Mouse (Mus musculus): ENCODE data around the gene Trim62. TPM values are rescaled to one million over a fixed set of nuclear protein-coding genes. Genes with fewer than 3 reads are reported as not detected.

Gene Trim62
- polyA plus RNA-seq, 1 experiment from 2014 or later = 23.8 TPM

DNA sequence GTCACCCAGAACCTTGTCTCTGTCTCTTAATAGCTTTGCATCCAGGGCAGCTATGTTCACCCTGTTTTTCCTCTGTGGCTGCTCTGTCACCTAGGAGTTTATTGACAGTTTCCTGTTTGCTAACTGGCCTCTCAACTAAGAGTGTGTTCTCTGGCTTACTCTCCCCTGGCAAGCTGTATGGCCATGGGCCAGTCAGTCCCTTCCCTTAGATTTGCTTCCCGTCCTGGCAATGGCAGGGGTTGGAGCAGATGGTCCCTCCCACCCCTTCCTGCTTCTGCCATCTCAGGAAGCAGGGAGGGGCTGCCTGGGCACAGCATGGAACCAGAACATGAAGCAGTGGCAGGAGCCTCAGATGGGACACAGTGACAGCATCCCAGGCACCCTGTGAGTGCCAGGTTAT, 7.8 kb downstream of the Trim62 start:
- WGBS = 6% methylated on average over 1 of the region's 1 CpGs

DNA sequence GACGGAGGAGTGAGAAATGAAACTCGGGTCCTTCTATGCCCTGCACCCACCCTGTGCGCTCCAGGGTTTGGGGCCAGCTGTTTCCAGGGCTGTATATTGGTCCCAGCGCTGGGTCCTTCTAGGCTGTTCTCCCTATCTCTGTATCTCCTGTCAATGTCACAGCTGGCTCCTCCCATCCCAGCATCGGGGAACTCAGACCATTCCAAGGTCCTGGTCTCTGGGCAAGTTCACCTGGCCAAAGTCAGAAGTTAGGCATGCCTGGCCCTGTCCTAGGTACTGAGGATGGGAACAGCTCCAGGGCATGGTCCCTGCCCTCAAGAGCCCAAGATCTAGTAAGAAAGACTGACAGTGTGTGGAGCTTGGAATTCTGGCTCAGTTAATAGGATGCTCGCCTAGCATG, 8.4 kb downstream of the Trim62 start:
- no peaks in the 10 kb centered on the region for H3K9me3 ChIP-seq (ENCODE audit: control insufficient read depth, low read length)
- no peak for ATAC-seq
- H3K27ac ChIP-seq (ENCODE audit: low read depth, low read length) = no peak overlapping the region
- peaks cover 32% of the 10 kb centered on the region for H3K4me1 ChIP-seq (ENCODE audit: control insufficient read depth, insufficient read depth, low read depth, low read length)
- H3K27me3 ChIP-seq (replicated peaks; ENCODE audit: control insufficient read depth, insufficient read depth, low read length) = no peaks in the 10 kb centered on the region
- no peak overlapping the region for H3K4me3 ChIP-seq (ENCODE audit: low read length)
- no peak overlapping the region for H3K9ac ChIP-seq (ENCODE audit: low read depth, low read length)
- peaks cover 2% of the 10 kb centered on the region; the same call in 1 of the 2 replicates for H3K36me3 ChIP-seq (ENCODE audit: control insufficient read depth, insufficient read depth, low read length)
- H3K4me2 ChIP-seq (ENCODE audit: low read length) = no peak overlapping the region
- WGBS = 88% methylated on average over 6 of the region's 6 CpGs

More for the DNA sequence above, 7.8 kb downstream of the Trim62 start:
- no peaks in the 10 kb centered on the region for H3K27me3 ChIP-seq (replicated peaks; ENCODE audit: control insufficient read depth, insufficient read depth, low read length)
- peaks cover 2% of the 10 kb centered on the region; the same call in 1 of the 2 replicates for H3K36me3 ChIP-seq (ENCODE audit: control insufficient read depth, insufficient read depth, low read length)
- no peak overlapping the region for H3K4me3 ChIP-seq (ENCODE audit: low read length)
- H3K27ac ChIP-seq (ENCODE audit: low read depth, low read length) = no peak overlapping the region
- H3K4me1 ChIP-seq (ENCODE audit: control insufficient read depth, insufficient read depth, low read depth, low read length) = peaks cover 38% of the 10 kb centered on the region
- peak; percentile 63 for ATAC-seq
- H3K9me3 ChIP-seq (ENCODE audit: control insufficient read depth, low read length) = no peaks in the 10 kb centered on the region
- no peak overlapping the region for H3K4me2 ChIP-seq (ENCODE audit: low read length)
- no peak overlapping the region for H3K9ac ChIP-seq (ENCODE audit: low read depth, low read length)

DNA sequence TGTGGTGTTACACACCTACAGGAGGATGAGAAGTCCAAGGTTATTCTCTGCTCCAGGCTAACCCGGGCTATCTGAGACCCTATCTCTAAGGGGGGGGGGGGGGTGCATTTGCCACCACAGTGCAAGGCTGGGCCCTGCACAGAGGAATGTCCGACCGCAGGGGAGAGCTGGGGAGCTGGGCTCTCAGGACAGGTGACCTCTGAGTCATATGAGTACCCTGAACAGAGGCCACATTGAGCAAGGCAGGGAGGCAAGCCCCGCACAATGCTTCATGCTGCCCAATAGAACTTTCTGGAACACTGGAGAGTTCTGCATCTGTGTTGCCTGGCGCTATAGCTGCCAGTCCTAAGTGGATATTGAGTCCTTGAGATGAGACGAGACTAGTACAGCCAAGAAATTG, 8.8 kb downstream of the Trim62 start:
- no peak for ATAC-seq
- Histone ChIP-seq H3K27ac (ENCODE audit: low read depth, low read length) (no peak overlapping the region), H3K4me1 (ENCODE audit: control insufficient read depth, insufficient read depth, low read depth, low read length) (peaks cover 28% of the 10 kb centered on the region), H3K27me3 (replicated peaks; ENCODE audit: control insufficient read depth, insufficient read depth, low read length) (no peaks in the 10 kb centered on the region), H3K36me3 (ENCODE audit: control insufficient read depth, insufficient read depth, low read length) (peaks cover 2% of the 10 kb centered on the region; the same call in 1 of the 2 replicates), H3K9ac (ENCODE audit: low read depth, low read length) (no peak overlapping the region), H3K4me3 (ENCODE audit: low read length) (no peak overlapping the region), H3K4me2 (ENCODE audit: low read length) (no peak overlapping the region), H3K9me3 (ENCODE audit: control insufficient read depth, low read length) (no peaks in the 10 kb centered on the region)
- WGBS = 62% methylated on average over 6 of the region's 6 CpGs

DNA sequence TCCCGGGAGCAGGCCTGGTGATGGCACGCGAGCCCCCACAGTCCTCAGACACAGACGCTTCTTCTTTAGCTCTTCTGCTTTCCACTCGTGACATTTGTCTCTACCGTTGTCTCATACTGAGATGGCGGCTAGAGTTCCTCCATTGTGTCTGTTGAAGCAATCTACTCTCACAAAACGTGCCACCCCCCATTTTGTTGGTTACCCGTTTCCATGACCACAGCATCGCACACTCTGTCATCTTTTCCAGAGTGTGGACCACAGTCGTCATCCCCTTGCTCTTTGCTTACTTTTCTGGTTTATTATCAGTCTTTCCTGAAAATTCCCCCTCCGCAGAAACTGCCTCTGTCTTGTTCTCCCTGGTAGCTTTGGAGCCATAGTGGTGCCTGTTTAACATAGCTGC, 10.7 kb downstream of the Trim62 start:
- Histone ChIP-seq H3K27ac (ENCODE audit: low read depth, low read length) (no peak overlapping the region), H3K27me3 (replicated peaks; ENCODE audit: control insufficient read depth, insufficient read depth, low read length) (no peaks in the 10 kb centered on the region), H3K36me3 (ENCODE audit: control insufficient read depth, insufficient read depth, low read length) (peaks cover 2% of the 10 kb centered on the region; the same call in 1 of the 2 replicates), H3K9ac (ENCODE audit: low read depth, low read length) (no peak overlapping the region), H3K4me3 (ENCODE audit: low read length) (no peak overlapping the region), H3K4me1 (ENCODE audit: control insufficient read depth, insufficient read depth, low read depth, low read length) (peaks cover 25% of the 10 kb centered on the region), H3K9me3 (ENCODE audit: control insufficient read depth, low read length) (no peaks in the 10 kb centered on the region), H3K4me2 (ENCODE audit: low read length) (no peak overlapping the region)
- WGBS = 68% methylated on average over 12 of the region's 12 CpGs
- no peak for ATAC-seq

DNA sequence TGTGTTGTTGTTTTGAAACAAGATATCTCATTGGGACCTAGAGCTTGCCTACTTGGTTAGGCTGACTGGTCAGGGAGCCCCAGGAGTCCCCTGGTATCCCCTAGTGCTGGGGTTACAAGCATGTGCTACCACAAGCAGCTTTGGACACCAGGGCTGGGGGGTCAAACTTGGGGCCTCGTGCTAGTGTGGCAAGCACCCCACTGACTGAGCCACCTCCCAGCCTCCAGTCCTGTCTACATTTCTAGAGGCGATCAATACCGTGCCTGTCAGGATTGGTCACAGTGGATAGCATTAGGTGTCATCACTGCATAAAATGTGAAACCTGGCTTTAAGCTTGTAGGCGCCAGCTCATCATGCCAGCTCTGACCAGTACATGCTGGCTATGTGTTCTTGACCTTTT, 12.5 kb downstream of the Trim62 start:
- no peak for ATAC-seq
- H3K27me3 ChIP-seq (replicated peaks; ENCODE audit: control insufficient read depth, insufficient read depth, low read length) = no peaks in the 10 kb centered on the region
- no peak overlapping the region for H3K27ac ChIP-seq (ENCODE audit: low read depth, low read length)
- WGBS = 97% methylated on average over 4 of the region's 4 CpGs
- H3K4me3 ChIP-seq (ENCODE audit: low read length) = no peak overlapping the region
- no peak overlapping the region for H3K9ac ChIP-seq (ENCODE audit: low read depth, low read length)
- peaks cover 4% of the 10 kb centered on the region for H3K36me3 ChIP-seq (ENCODE audit: control insufficient read depth, insufficient read depth, low read length)
- H3K9me3 ChIP-seq (ENCODE audit: control insufficient read depth, low read length) = no peaks in the 10 kb centered on the region
- peaks cover 34% of the 10 kb centered on the region for H3K4me1 ChIP-seq (ENCODE audit: control insufficient read depth, insufficient read depth, low read depth, low read length)
- no peak overlapping the region for H3K4me2 ChIP-seq (ENCODE audit: low read length)

DNA sequence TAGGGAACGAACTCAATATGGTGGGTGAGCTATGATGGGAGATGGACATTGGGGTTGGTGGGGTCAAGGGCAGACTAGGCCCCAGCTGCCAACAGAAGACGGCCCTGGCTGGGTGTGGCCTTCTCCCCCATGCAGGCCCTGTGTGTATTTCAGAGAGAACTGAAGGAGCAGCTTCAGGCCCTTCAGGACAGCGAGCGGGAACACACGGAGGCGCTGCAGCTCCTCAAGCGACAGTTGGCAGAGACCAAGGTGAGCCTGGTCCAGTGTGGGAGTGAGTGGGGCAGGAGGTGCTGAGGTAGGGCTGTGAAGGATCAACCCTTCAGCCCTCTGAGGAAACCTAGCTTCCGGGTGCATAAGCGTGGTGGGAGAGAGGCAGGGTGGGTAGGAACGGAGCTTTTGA, 13.3 kb downstream of the Trim62 start:
- peaks cover 26% of the 10 kb centered on the region for H3K4me1 ChIP-seq (ENCODE audit: control insufficient read depth, insufficient read depth, low read depth, low read length)
- 91% methylated on average over 10 of the region's 10 CpGs for WGBS
- ATAC-seq = no peak

DNA sequence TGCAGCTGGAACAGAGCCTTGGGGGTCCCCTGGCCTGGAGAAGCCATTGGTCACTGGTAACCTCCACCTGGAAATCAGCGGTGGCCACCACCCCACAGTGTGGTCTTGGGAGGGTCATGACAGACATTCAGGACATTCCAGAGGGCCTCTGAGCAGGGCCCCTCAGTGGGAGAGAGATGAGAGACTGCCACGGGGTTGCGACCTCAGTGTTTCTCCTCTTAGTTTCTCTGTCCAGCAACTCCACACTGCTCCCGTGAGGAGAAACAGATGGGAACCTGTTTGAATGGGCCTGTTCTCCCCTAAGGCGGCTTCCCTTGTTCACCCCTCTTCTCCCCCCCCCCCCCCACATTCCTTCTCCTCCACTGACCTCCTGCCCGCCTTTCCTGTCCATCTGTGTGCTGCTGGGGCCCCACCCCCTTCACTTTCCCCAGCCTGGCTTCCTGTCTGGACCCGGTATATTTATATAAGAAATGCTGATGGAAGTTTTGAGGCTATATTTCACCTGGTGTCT, 14.6 kb downstream of the Trim62 start:
- no peak overlapping the region for H3K9ac ChIP-seq (ENCODE audit: low read depth, low read length)
- no peaks in the 10 kb centered on the region for H3K9me3 ChIP-seq (ENCODE audit: control insufficient read depth, low read length)
- no peak for ATAC-seq
- 0 out of 2 replicates have a peak overlapping the region, but pooled peaks have one; percentile 65 for H3K27ac ChIP-seq (ENCODE audit: low read depth, low read length)
- H3K4me3 ChIP-seq (ENCODE audit: low read length) = no peak overlapping the region
- H3K4me2 ChIP-seq (ENCODE audit: low read length) = no peak overlapping the region
- 19% methylated on average over 7 of the region's 7 CpGs for whole genome bisulfite sequencing
- H3K4me1 ChIP-seq (ENCODE audit: control insufficient read depth, insufficient read depth, low read depth, low read length) = peaks cover 23% of the 10 kb centered on the region
- peaks cover 15% of the 10 kb centered on the region for H3K36me3 ChIP-seq (ENCODE audit: control insufficient read depth, insufficient read depth, low read length)
- no peaks in the 10 kb centered on the region for H3K27me3 ChIP-seq (replicated peaks; ENCODE audit: control insufficient read depth, insufficient read depth, low read length)

More for the DNA sequence above, 13.3 kb downstream of the Trim62 start:
- Histone ChIP-seq H3K36me3 (ENCODE audit: control insufficient read depth, insufficient read depth, low read length) (peaks cover 8% of the 10 kb centered on the region), H3K27me3 (replicated peaks; ENCODE audit: control insufficient read depth, insufficient read depth, low read length) (no peaks in the 10 kb centered on the region), H3K9me3 (ENCODE audit: control insufficient read depth, low read length) (no peaks in the 10 kb centered on the region), H3K9ac (ENCODE audit: low read depth, low read length) (no peak overlapping the region), H3K27ac (ENCODE audit: low read depth, low read length) (no peak overlapping the region), H3K4me2 (ENCODE audit: low read length) (no peak overlapping the region), H3K4me3 (ENCODE audit: low read length) (no peak overlapping the region)

DNA sequence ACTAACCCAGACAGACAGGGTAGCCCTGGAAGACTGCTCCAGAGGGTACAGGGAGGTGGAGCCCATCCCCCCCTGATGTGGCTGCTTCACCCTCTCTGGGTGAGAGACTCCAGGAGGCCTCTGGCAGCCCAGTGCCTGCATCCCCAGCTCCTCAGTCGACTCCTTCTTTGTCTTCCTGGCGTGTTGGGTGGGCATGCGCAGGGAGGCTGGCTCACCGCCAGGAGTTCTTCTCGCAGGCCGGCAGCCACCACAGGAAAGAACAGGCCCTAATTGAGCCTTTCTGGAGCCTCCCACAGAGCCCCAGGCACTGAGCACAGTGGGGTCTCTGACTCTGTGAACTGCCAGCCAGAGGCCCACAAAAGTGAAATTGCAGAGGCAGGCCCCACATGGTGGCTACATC, 16.0 kb downstream of the Trim62 start:
- peak overlapping the region; percentile 86 for H3K27ac ChIP-seq (ENCODE audit: low read depth, low read length)
- H3K9ac ChIP-seq (ENCODE audit: low read depth, low read length) = peak overlapping the region; percentile 52
- H3K4me1 ChIP-seq (ENCODE audit: control insufficient read depth, insufficient read depth, low read depth, low read length) = peaks cover 23% of the 10 kb centered on the region
- H3K36me3 ChIP-seq (ENCODE audit: control insufficient read depth, insufficient read depth, low read length) = peaks cover 15% of the 10 kb centered on the region
- peak; percentile 86 for ATAC-seq
- under 1% methylated on average over 6 of the region's 6 CpGs for WGBS
- no peak overlapping the region for H3K4me3 ChIP-seq (ENCODE audit: low read length)
- no peaks in the 10 kb centered on the region for H3K27me3 ChIP-seq (replicated peaks; ENCODE audit: control insufficient read depth, insufficient read depth, low read length)
- no peaks in the 10 kb centered on the region for H3K9me3 ChIP-seq (ENCODE audit: control insufficient read depth, low read length)
- no peak overlapping the region for H3K4me2 ChIP-seq (ENCODE audit: low read length)

DNA sequence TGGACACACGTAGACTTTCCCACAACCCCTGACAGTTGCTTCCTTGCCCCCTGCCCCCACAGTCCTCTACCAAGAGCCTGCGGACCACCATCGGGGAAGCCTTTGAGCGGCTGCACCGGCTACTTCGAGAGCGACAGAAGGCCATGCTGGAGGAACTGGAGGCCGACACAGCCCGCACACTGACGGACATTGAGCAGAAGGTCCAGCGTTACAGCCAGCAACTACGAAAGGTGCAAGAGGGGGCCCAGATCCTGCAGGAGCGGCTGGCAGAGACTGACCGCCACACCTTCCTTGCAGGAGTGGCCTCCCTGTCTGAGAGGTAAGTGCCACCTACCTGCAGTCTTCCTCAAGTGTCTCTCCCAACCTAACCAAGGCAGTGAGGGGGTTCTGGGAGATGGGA, 17.1 kb downstream of the Trim62 start:
- H3K27me3 ChIP-seq (replicated peaks; ENCODE audit: control insufficient read depth, insufficient read depth, low read length) = no peaks in the 10 kb centered on the region
- H3K36me3 ChIP-seq (ENCODE audit: control insufficient read depth, insufficient read depth, low read length) = peaks cover 15% of the 10 kb centered on the region
- 79% methylated on average over 14 of the region's 14 CpGs for WGBS
- H3K4me3 ChIP-seq (ENCODE audit: low read length) = no peak overlapping the region
- peaks cover 23% of the 10 kb centered on the region for H3K4me1 ChIP-seq (ENCODE audit: control insufficient read depth, insufficient read depth, low read depth, low read length)
- no peak overlapping the region for H3K4me2 ChIP-seq (ENCODE audit: low read length)
- H3K9ac ChIP-seq (ENCODE audit: low read depth, low read length) = no peak overlapping the region
- no peak for ATAC-seq
- H3K27ac ChIP-seq (ENCODE audit: low read depth, low read length) = peak overlapping the region; percentile 86; the same call in 1 of the 2 replicates
- H3K9me3 ChIP-seq (ENCODE audit: control insufficient read depth, low read length) = no peaks in the 10 kb centered on the region

All from hindbrain, embryonic 16.5 days (tissue).